Mouse (Mus musculus) erythroblast, embryonic 14.5 days (primary cell): ENCODE data around the gene Lpcat2. TPM values are rescaled to one million over a fixed set of nuclear protein-coding genes. Genes with fewer than 3 reads are reported as not detected.

Source experiments
- H3K27me3 ChIP-seq: 2 replicates; pipeline ENCODE4 v1.6.1; 2012; ENCODE audit warnings: inconsistent platforms; ENCODE audit not compliant: control insufficient read depth
- H3K36me3 ChIP-seq: 2 replicates; pipeline ENCODE4 v1.6.1; 2012; ENCODE audit warnings: mild to moderate bottlenecking, inconsistent platforms; ENCODE audit not compliant: control insufficient read depth
- H3K4me1 ChIP-seq: 2 replicates; pipeline ENCODE4 v1.6.1; 2012; ENCODE audit warnings: inconsistent platforms; ENCODE audit not compliant: control insufficient read depth
- H3K4me3 ChIP-seq: replicated peaks from 2 replicates; pipeline ENCODE3; 2012; ENCODE audit warnings: moderate library complexity, mild to moderate bottlenecking, inconsistent platforms
- H3K9me3 ChIP-seq: 2 replicates; pipeline ENCODE4 v1.6.1; 2012; ENCODE audit warnings: low read length, inconsistent platforms, mixed read lengths; ENCODE audit not compliant: control insufficient read depth
- GATA1 ChIP-seq: IDR thresholded peaks from 2 replicates; pipeline ENCODE4 v1.6.1; 2012; ENCODE audit warnings: low read length, inconsistent platforms, mixed read lengths
- TAL1 ChIP-seq: IDR thresholded peaks from 3 replicates; pipeline ENCODE4 v1.6.1; 2012; ENCODE audit warnings: low read length, inconsistent platforms, mixed read lengths
- polyA plus RNA-seq: library from polyadenylated mRNA; stranded (reverse); fragments of >175 nt; gene quantifications from 2 replicates; pipeline ENCODE4 v1.2.3, GENCODE M21; 2012

Lpcat2 gene
- polyA plus RNA-seq, 1 experiment = 0.01 TPM

GRCm38 (mm10) chr8:92828251-92828743, 26.8 kb upstream of the Lpcat2 start:
- H3K36me3 ChIP-seq = no peaks in the 10 kb centered on the region
- TF ChIP-seq TAL1 (no peak), GATA1 (no peak)
- no peaks in the 10 kb centered on the region for H3K9me3 ChIP-seq
- peaks cover 5% of the 10 kb centered on the region for H3K27me3 ChIP-seq
- H3K4me3 ChIP-seq = no peak overlapping the region
- H3K4me1 ChIP-seq = no peaks in the 10 kb centered on the region

GRCm38 (mm10) chr8:92834065-92834731, 20.9 kb upstream of the Lpcat2 start:
- H3K9me3 ChIP-seq = no peaks in the 10 kb centered on the region

GRCm38 (mm10) chr8:92834786-92835500, 20.2 kb upstream of the Lpcat2 start:
- Histone ChIP-seq H3K36me3 (no peaks in the 10 kb centered on the region), H3K4me3 (no peak overlapping the region), H3K27me3 (no peaks in the 10 kb centered on the region), H3K9me3 (no peaks in the 10 kb centered on the region), H3K4me1 (no peaks in the 10 kb centered on the region)
- TF ChIP-seq GATA1 (no peak), TAL1 (no peak)

More at GRCm38 (mm10) chr8:92834065-92834731, 20.9 kb upstream of the Lpcat2 start:
- Histone ChIP-seq H3K36me3 (no peaks in the 10 kb centered on the region), H3K4me1 (no peaks in the 10 kb centered on the region), H3K4me3 (no peak overlapping the region), H3K27me3 (no peaks in the 10 kb centered on the region)
- TF ChIP-seq GATA1 (no peak), TAL1 (no peak)

DNA sequence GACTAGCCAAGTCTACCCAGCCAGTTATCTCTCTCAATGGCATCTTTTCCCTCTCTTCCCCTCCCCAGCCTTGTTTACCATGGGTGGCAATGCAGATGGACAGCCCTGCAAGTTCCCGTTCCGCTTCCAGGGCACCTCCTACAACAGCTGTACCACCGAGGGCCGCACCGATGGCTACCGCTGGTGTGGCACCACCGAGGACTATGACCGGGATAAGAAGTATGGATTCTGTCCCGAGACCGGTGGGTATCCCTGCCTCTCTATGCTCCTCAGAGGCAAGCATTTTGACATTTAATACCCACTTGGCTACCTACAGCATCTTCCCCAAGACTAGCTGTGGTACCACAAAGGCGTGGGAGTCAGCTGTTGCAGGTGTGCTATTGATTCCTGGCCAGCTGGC, 19.2 kb upstream of the Lpcat2 start:
- Histone ChIP-seq H3K9me3 (no peaks in the 10 kb centered on the region), H3K27me3 (no peaks in the 10 kb centered on the region), H3K4me1 (no peaks in the 10 kb centered on the region), H3K4me3 (no peak overlapping the region), H3K36me3 (no peaks in the 10 kb centered on the region)
- no peak for TF ChIP-seq TAL1
- TF ChIP-seq GATA1 = no peak

GRCm38 (mm10) chr8:92838616-92839015, 16.5 kb upstream of the Lpcat2 start:
- H3K36me3 ChIP-seq = no peaks in the 10 kb centered on the region
- TF ChIP-seq TAL1 = no peak
- TF ChIP-seq GATA1 = no peak
- H3K9me3 ChIP-seq = no peaks in the 10 kb centered on the region
- no peaks in the 10 kb centered on the region for H3K27me3 ChIP-seq
- no peak overlapping the region for H3K4me3 ChIP-seq
- no peaks in the 10 kb centered on the region for H3K4me1 ChIP-seq

DNA sequence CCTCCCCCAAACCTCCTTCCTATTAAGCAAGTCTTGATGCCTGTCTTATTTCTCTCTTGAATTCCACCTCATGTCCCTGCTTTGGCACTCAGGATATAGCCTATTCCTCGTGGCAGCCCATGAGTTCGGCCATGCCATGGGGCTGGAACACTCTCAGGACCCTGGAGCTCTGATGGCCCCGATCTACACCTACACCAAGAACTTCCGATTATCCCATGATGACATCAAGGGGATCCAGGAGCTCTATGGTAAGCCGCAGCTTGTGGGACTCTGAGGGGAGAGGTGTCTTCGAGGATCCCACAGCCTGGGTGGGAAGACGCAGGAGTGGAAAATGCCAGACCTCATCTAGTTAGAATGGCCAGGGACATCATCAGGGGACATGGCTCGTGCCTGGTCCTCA, 16.0 kb upstream of the Lpcat2 start:
- H3K4me3 ChIP-seq = no peak overlapping the region
- TF ChIP-seq GATA1 = no peak
- no peak for TF ChIP-seq TAL1
- no peaks in the 10 kb centered on the region for H3K9me3 ChIP-seq
- no peaks in the 10 kb centered on the region for H3K4me1 ChIP-seq
- H3K36me3 ChIP-seq = no peaks in the 10 kb centered on the region
- H3K27me3 ChIP-seq = no peaks in the 10 kb centered on the region

DNA sequence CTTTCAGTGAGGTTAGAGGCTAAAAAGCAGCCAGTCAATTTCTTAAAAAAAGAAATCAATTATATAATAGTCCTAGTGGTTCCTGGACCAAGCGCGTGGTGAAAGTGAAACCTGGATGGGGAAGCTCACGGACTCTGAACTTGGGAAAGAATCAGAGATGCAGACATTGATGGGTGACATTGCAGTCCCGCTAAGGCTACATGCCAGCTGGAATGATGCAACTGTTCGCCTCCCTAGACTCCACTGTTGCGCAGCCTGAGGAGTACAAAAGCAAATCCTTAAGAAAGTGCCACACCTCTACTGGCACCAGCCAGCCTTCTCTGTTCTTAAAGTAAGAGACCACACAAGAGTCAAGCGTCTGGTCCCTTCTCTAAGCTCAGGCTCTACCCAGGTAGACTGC, 15.3 kb upstream of the Lpcat2 start:
- Histone ChIP-seq H3K27me3 (no peaks in the 10 kb centered on the region), H3K4me1 (no peaks in the 10 kb centered on the region), H3K4me3 (no peak overlapping the region), H3K9me3 (no peaks in the 10 kb centered on the region), H3K36me3 (no peaks in the 10 kb centered on the region)
- TF ChIP-seq TAL1 = no peak
- TF ChIP-seq GATA1 = no peak

GRCm38 (mm10) chr8:92846684-92847083, 8.5 kb upstream of the Lpcat2 start:
- no peaks in the 10 kb centered on the region for H3K9me3 ChIP-seq
- TF ChIP-seq GATA1 = no peak
- TF ChIP-seq TAL1 = no peak
- H3K27me3 ChIP-seq = no peaks in the 10 kb centered on the region
- no peak overlapping the region for H3K4me3 ChIP-seq
- H3K36me3 ChIP-seq = no peaks in the 10 kb centered on the region
- H3K4me1 ChIP-seq = no peaks in the 10 kb centered on the region

DNA sequence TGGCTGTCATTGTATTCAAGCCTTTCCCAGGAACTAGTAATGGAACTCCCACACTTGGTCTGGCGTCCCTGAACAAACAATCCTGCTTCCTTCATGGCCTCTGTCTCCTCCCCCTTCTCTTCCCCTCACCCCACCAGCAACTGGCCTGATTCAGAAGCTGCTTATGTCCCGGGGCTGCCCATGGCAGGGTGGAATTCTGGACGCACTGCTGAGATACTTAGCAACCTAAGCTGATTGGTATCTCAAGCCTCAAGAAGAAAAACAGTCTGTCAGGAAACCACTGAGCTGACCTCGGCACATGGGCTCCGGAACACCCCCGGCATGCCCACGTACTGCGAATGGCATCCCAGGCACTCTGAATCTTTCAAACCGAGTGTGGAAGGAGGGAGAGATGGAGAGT, 7.8 kb upstream of the Lpcat2 start:
- TF ChIP-seq TAL1 = no peak
- TF ChIP-seq GATA1 = no peak
- Histone ChIP-seq H3K9me3 (no peaks in the 10 kb centered on the region), H3K4me1 (no peaks in the 10 kb centered on the region), H3K4me3 (no peak overlapping the region), H3K27me3 (no peaks in the 10 kb centered on the region), H3K36me3 (no peaks in the 10 kb centered on the region)
